Mouse (Mus musculus) liver, embryonic 14.5 days (tissue): Measurements from ENCODE around the gene Sgsh.

Source experiments
- CTCF ChIP-seq: IDR thresholded peaks from 2 replicates; pipeline ENCODE4 v1.5.1; 2016; ENCODE audit warnings: antibody characterized with exemption, low read depth, control low read depth
- EP300 ChIP-seq: IDR thresholded peaks from 2 replicates; pipeline ENCODE4 v1.6.1; 2016; ENCODE audit warnings: antibody characterized with exemption, low read depth

GRCm38 (mm10) chr11:119344178-119344577 lies 11.2 kb downstream of the Sgsh start:
- TF ChIP-seq CTCF, result no peak
- TF ChIP-seq EP300, result no peak
